Mouse (Mus musculus): ENCODE data around the gene Macrod2. TPM values are rescaled to one million over a fixed set of nuclear protein-coding genes. Genes with fewer than 3 reads are reported as not detected.

Gene Macrod2
- polyA plus RNA-seq, 1 experiment from 2014 or later: 31.9 TPM

DNA sequence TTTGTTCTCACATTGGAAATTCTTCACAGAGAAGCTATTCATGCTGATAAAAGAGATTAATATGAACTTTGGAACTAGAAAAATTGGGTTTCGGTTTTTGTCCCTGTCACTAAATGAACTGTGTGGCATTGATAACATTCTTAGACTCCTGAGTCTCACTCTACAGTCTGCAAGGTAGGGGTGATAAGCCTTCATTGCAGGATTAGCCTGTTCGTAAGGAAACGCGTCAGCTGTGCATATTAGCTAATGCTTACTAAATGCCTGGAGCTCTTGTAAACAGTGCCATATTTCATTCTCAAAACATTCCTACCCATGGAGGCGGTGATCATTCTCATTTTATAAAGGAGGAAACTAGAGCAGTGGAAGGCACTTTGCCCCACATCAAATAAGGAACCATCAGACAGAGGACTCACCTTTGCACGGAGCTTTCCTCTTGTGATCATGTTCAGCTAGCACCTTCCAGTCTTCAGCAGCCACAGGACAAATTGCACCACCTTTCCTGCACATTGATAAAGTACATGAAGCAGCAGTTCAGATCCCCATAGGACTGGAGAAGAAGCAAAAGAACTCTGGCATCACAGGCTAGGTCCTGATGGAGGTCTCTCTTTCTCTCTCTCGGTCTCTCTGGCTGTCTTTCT lies 891.1 kb downstream of the Macrod2 start:
- Histone ChIP-seq H3K27ac (replicated peaks) (peak overlapping the region; percentile 56; the same call in 1 of the 2 replicates), H3K4me3 (ENCODE audit: low read depth, low read length) (no peak overlapping the region), H3K27me3 (ENCODE audit: control insufficient read depth, insufficient read depth, low read length) (no peaks in the 10 kb centered on the region), H3K4me2 (replicated peaks; ENCODE audit: low read depth) (no peak overlapping the region), H3K9ac (ENCODE audit: low read length) (no peak overlapping the region), H3K9me3 (ENCODE audit: control insufficient read depth, low read length) (no peaks in the 10 kb centered on the region), H3K36me3 (ENCODE audit: control insufficient read depth, insufficient read depth, low read length) (no peaks in the 10 kb centered on the region), H3K4me1 (replicated peaks; ENCODE audit: control insufficient read depth, insufficient read depth) (no peaks in the 10 kb centered on the region)
- TF ChIP-seq EP300 (optimal IDR thresholded peaks at IDR 0.05) (peak; percentile 28), CTCF (IDR thresholded peaks at IDR 0.05; ENCODE audit: low read depth) (no peak)
- DNase-seq (ENCODE audit: low spot score) (peak; percentile 37), ATAC-seq (ENCODE audit: low FRiP score, low TSS enrichment) (peak; percentile 95)
- WGBS: 41% methylated on average over 7 of the region's 7 CpGs

DNA sequence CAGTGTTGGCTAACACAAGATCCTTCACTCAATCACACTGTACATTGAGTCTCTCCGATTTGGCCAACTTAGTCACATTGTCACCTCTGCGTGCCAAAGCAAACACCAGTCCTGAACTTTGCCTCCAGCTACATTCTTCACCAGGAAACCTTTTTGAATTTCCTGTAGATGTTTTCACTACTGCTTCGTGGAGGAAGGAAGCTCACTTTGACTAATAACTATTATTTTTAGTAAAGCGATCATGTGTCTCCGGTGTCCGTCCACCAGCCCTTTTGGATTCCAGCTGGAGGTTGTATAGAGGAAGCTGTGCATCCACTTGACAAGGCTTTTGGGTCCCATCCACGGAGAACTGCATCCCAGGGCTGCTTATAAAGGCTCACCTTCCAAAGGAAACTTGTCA lies 893.4 kb downstream of the Macrod2 start:
- H3K4me2 ChIP-seq (replicated peaks; ENCODE audit: low read depth): no peak overlapping the region
- peak; percentile 75 for DNase-seq (ENCODE audit: low spot score)

DNA sequence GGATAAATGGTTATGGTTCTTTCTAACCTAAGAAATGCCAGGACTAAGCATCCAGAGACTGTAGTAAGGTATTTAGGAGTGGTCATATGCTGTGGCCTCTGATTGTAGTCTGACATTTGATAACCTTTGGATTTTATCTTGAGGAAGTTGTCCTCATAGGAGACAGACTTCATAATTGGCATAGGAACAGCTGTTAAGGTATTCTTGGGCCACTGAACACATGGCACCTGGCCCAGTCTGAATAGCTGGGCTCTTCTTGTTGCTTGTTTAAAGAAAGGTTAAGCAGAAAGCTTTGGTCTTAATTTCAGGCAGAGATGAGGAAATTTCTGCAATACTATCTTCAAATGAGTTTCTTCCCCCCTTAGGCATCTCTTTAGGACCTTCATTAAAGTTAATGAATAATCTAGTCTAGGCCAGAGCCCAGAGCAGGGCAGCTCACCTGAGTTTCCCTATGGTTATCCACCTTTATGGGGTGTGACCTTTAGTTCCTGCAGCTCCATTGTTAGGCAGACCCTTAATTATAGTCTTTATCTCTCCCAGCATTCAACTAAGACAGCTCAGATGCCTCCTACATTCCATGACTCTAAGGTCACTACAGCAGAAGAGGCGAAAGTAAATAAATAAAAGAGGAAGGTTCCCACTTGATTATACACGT lies 894.1 kb downstream of the Macrod2 start:
- no peak for DNase-seq (ENCODE audit: low spot score)
- Histone ChIP-seq H3K27ac (replicated peaks) (peak overlapping the region; percentile 49; the same call in 1 of the 2 replicates), H3K4me3 (ENCODE audit: low read depth, low read length) (no peak overlapping the region), H3K4me2 (replicated peaks; ENCODE audit: low read depth) (no peak overlapping the region), H3K36me3 (ENCODE audit: control insufficient read depth, insufficient read depth, low read length) (no peaks in the 10 kb centered on the region), H3K4me1 (replicated peaks; ENCODE audit: control insufficient read depth, insufficient read depth) (no peaks in the 10 kb centered on the region), H3K9me3 (ENCODE audit: control insufficient read depth, low read length) (no peaks in the 10 kb centered on the region), H3K27me3 (ENCODE audit: control insufficient read depth, insufficient read depth, low read length) (no peaks in the 10 kb centered on the region), H3K9ac (ENCODE audit: low read length) (no peak overlapping the region)
- TF ChIP-seq CTCF (IDR thresholded peaks at IDR 0.05; ENCODE audit: low read depth) (no peak), EP300 (optimal IDR thresholded peaks at IDR 0.05) (no peak)
- 53% methylated on average over 2 of the region's 2 CpGs for WGBS
- ATAC-seq (ENCODE audit: low FRiP score, low TSS enrichment): no peak

More for the DNA sequence above, 893.4 kb downstream of the Macrod2 start:
- H3K9ac ChIP-seq (ENCODE audit: low read length): no peak overlapping the region
- no peaks in the 10 kb centered on the region for H3K27me3 ChIP-seq (ENCODE audit: control insufficient read depth, insufficient read depth, low read length)
- ATAC-seq (ENCODE audit: low FRiP score, low TSS enrichment): peak; percentile 84
- H3K27ac ChIP-seq (replicated peaks): peak overlapping the region; percentile 56
- H3K4me1 ChIP-seq (replicated peaks; ENCODE audit: control insufficient read depth, insufficient read depth): no peaks in the 10 kb centered on the region
- TF ChIP-seq CTCF (IDR thresholded peaks at IDR 0.05; ENCODE audit: low read depth) (no peak), EP300 (optimal IDR thresholded peaks at IDR 0.05) (no peak)
- no peaks in the 10 kb centered on the region for H3K9me3 ChIP-seq (ENCODE audit: control insufficient read depth, low read length)
- H3K36me3 ChIP-seq (ENCODE audit: control insufficient read depth, insufficient read depth, low read length): no peaks in the 10 kb centered on the region
- H3K4me3 ChIP-seq (ENCODE audit: low read depth, low read length): no peak overlapping the region
- 29% methylated on average over 7 of the region's 7 CpGs for WGBS

DNA sequence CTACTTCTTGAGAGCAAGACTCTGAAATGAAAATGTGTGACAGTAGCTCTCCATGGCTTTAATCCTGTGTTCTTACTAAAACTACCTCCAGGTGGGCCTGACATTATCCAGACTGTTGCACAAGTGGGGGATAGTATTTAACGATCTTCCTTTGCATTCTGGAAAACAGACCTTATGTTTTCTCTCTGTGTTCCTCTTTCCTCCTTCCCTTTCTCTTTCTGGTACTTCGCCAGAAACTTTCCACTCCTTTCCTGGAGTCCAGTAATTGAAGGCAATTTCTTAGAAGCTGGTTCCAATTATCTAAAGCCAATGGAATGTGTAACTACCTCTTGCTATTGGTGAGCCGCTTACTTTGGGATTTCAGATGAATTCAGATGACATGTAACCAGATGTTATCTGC lies 897.7 kb downstream of the Macrod2 start:
- no peak for ATAC-seq (ENCODE audit: low FRiP score, low TSS enrichment)
- no peak overlapping the region for H3K4me3 ChIP-seq (ENCODE audit: low read depth, low read length)
- no peak for TF ChIP-seq CTCF (IDR thresholded peaks at IDR 0.05; ENCODE audit: low read depth)
- no peak for TF ChIP-seq EP300 (optimal IDR thresholded peaks at IDR 0.05)
- no peaks in the 10 kb centered on the region for H3K36me3 ChIP-seq (ENCODE audit: control insufficient read depth, insufficient read depth, low read length)
- no peak overlapping the region for H3K9ac ChIP-seq (ENCODE audit: low read length)
- no peaks in the 10 kb centered on the region for H3K9me3 ChIP-seq (ENCODE audit: control insufficient read depth, low read length)
- no peak overlapping the region for H3K4me2 ChIP-seq (replicated peaks; ENCODE audit: low read depth)
- no peaks in the 10 kb centered on the region for H3K4me1 ChIP-seq (replicated peaks; ENCODE audit: control insufficient read depth, insufficient read depth)
- H3K27me3 ChIP-seq (ENCODE audit: control insufficient read depth, insufficient read depth, low read length): no peaks in the 10 kb centered on the region
- no peak overlapping the region for H3K27ac ChIP-seq (replicated peaks)
- no peak for DNase-seq (ENCODE audit: low spot score)
- WGBS: 41% methylated on average over 3 of the region's 3 CpGs

DNA sequence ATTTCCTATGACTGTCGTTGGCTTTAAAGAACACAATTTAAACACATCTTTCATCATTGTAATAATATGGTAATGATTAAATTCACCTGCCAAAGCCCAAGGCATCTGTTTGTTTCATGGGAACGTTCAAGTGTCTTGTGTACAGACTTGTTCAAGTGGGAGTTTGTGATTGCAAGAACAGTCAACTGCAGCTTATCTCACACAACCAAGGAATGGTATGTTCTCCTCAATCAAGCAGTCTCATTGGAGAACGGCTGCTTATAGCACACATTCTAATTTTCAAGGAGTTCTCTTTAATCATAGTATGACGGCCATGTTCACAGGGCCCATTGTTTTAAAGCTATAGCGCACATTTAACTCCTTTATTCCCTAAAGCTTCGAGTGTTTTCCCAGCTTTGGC lies 904.1 kb downstream of the Macrod2 start:
- 68% methylated on average over 6 of the region's 6 CpGs for WGBS

DNA sequence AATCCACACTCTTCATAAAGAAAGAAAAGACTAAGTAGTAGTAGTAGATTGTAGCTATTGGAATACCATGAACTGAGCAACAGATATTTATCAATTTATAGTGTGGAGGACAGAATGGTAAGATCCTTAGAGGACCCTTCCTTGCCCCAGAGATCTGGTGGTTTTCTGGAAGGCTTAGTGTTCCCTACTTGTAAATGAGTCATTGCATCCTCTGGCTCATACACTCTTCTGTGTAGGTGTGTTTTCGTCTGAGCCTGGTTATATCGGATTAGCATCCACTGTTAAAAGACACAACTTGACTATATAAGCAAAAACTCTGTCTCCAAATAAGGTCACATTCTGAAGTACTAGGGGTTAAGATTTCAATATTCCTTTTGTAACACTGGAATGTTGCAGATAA lies 905.9 kb downstream of the Macrod2 start:
- no peaks in the 10 kb centered on the region for H3K36me3 ChIP-seq (ENCODE audit: control insufficient read depth, insufficient read depth, low read length)
- DNase-seq (ENCODE audit: low spot score): no peak
- no peak overlapping the region for H3K27ac ChIP-seq (replicated peaks)
- H3K9me3 ChIP-seq (ENCODE audit: control insufficient read depth, low read length): no peaks in the 10 kb centered on the region
- H3K4me2 ChIP-seq (replicated peaks; ENCODE audit: low read depth): no peak overlapping the region
- H3K4me3 ChIP-seq (ENCODE audit: low read depth, low read length): no peak overlapping the region
- WGBS: 86% methylated on average over 2 of the region's 2 CpGs
- ATAC-seq (ENCODE audit: low FRiP score, low TSS enrichment): no peak
- no peaks in the 10 kb centered on the region for H3K27me3 ChIP-seq (ENCODE audit: control insufficient read depth, insufficient read depth, low read length)
- TF ChIP-seq CTCF (IDR thresholded peaks at IDR 0.05; ENCODE audit: low read depth): no peak
- no peak for TF ChIP-seq EP300 (optimal IDR thresholded peaks at IDR 0.05)
- H3K9ac ChIP-seq (ENCODE audit: low read length): no peak overlapping the region
- no peaks in the 10 kb centered on the region for H3K4me1 ChIP-seq (replicated peaks; ENCODE audit: control insufficient read depth, insufficient read depth)

More for the DNA sequence above, 904.1 kb downstream of the Macrod2 start:
- no peaks in the 10 kb centered on the region for H3K27me3 ChIP-seq (ENCODE audit: control insufficient read depth, insufficient read depth, low read length)
- no peaks in the 10 kb centered on the region for H3K9me3 ChIP-seq (ENCODE audit: control insufficient read depth, low read length)
- H3K4me1 ChIP-seq (replicated peaks; ENCODE audit: control insufficient read depth, insufficient read depth): no peaks in the 10 kb centered on the region
- TF ChIP-seq EP300 (optimal IDR thresholded peaks at IDR 0.05) (no peak), CTCF (IDR thresholded peaks at IDR 0.05; ENCODE audit: low read depth) (no peak)
- no peak overlapping the region for H3K4me2 ChIP-seq (replicated peaks; ENCODE audit: low read depth)
- H3K9ac ChIP-seq (ENCODE audit: low read length): no peak overlapping the region
- no peak for ATAC-seq (ENCODE audit: low FRiP score, low TSS enrichment)
- no peaks in the 10 kb centered on the region for H3K36me3 ChIP-seq (ENCODE audit: control insufficient read depth, insufficient read depth, low read length)
- no peak for DNase-seq (ENCODE audit: low spot score)
- H3K4me3 ChIP-seq (ENCODE audit: low read depth, low read length): no peak overlapping the region
- no peak overlapping the region for H3K27ac ChIP-seq (replicated peaks)

Data from stomach, postnatal 0 days (tissue).